Mouse (Mus musculus) kidney, postnatal 14 days (tissue): ENCODE results near the gene Zfp36l1.
A peak's percentile ranks its signal among the peaks of the same experiment; 100 is the strongest.

Experiments used
- DNase-seq: peaks from one replicate; pipeline ENCODE4 v3.0.0; 2022; ENCODE audit warnings: mixed read lengths

Gene Zfp36l1

DNA sequence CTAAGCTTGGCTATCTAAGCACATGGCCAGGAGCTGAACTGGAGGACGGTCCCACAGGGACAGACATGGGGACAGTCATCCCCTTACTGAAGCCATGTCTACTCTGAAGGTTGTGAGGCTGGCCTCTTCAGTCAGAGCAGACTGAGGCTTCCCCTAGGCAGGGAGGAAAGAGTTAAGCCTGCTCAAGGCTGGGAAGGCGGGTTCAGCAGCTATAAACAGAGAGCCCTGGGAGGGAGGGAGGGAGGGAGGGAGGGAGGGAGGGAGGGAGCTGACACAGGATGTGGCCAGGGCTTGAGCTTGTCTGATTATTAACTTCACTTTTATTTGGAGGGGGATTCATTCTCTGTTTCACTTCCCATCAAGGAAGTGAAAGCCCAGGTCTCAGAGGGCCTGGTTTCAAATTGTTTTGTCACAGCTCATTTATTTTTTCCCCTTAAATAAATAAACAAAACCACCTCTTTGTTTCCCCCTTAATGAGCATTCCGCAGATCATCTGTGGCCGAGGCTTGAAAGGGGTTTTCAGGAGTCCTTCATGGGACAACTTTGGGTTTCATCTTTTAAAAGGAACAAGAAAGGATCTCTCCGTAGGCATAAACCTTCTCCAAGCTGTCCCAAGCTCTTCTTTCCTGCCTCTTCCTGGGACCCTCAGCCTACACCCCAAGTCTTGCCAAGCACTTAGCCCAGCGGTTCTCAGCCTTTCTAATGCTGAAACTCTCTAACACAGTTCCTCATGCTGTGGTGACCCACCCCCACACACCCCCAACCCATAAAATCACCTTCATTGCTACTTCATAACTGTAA, 17.9 kb upstream of the Zfp36l1 start:
- DNase-seq: peak; percentile 65

DNA sequence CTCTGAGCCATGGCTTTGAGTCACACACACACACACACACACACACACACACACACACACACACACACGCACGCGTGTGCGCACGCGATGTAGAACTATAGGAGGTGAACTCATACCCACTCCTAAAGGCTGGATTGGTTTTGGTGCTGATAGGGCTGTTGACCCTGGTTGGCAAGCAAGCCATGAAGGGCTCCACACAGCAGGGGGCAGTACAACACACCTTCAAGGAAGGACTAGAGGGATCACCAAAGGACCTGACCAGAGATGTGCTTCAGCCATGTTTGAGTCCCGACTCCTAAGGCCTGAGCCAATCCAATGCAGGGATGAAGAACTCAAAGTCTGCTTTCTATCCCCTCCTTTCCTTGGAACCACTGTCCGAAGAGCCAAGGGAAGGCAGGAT, 16.7 kb upstream of the Zfp36l1 start:
- DNase-seq: no peak

GRCm38 (mm10) chr12:80127191-80127762, 14.5 kb upstream of the Zfp36l1 start:
- no peak for DNase-seq

GRCm38 (mm10) chr12:80125316-80125715, 12.5 kb upstream of the Zfp36l1 start:
- no peak for DNase-seq

- DNase-seq: no peak
Observed at GRCm38 (mm10) chr12:80124756-80125155, 11.9 kb upstream of the Zfp36l1 start.

- DNase-seq: no peak
Observed at GRCm38 (mm10) chr12:80124211-80124610, 11.4 kb upstream of the Zfp36l1 start.

DNA sequence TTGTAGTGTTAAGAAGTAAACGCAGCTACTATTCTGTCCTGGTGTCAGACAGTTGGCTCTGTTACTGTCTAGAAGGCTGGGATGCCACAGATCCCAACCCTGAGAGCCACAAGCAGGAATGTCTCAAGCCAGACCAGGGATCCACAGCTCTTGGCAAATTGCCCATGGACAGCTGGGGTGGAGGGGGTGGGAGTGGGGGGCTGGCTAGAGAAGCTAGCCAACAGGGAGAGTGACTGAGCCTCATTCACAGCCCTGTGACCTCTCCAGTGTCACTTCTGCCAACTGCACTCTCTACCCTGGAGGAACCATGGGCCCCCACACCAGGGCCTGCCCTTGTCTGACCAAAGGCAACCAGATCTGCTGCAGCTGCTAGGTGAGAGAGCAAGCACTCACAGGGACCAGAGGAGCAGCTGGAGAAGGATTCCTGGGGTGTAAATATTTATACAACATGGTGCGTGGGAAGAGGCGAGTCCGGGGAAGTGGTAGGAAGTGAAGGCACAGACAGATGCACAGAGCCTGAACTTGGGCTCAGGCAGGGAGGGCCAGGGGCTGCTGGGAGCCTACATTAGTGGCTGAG, 10.5 kb upstream of the Zfp36l1 start:
- DNase-seq: peak; percentile 48

DNA sequence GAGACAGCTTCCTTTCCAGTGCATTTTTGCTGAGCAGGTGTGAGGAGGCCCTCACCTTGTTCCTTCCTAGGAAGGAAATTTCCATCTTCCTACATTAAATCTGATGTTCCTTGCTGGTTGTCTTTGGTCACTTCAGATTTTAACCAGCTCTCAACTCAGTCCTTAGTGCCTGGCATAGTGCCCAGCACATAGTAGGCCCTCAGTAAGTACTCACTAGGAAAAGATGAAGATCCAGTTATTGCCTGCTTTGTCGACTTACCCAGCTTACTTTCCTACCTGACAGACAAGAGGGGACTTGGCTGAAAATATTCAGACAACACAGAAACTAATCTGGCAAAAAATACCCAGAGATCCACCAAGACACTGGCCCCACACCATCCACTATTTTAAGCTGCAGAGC, 8.6 kb upstream of the Zfp36l1 start:
- DNase-seq: no peak

- no peak for DNase-seq
Observed at GRCm38 (mm10) chr12:80118588-80118987, 5.8 kb upstream of the Zfp36l1 start.

GRCm38 (mm10) chr12:80116206-80117112, 3.6 kb upstream of the Zfp36l1 start:
- DNase-seq: no peak

- DNase-seq: no peak
Observed at GRCm38 (mm10) chr12:80115863-80116194, 3.0 kb upstream of the Zfp36l1 start.

DNA sequence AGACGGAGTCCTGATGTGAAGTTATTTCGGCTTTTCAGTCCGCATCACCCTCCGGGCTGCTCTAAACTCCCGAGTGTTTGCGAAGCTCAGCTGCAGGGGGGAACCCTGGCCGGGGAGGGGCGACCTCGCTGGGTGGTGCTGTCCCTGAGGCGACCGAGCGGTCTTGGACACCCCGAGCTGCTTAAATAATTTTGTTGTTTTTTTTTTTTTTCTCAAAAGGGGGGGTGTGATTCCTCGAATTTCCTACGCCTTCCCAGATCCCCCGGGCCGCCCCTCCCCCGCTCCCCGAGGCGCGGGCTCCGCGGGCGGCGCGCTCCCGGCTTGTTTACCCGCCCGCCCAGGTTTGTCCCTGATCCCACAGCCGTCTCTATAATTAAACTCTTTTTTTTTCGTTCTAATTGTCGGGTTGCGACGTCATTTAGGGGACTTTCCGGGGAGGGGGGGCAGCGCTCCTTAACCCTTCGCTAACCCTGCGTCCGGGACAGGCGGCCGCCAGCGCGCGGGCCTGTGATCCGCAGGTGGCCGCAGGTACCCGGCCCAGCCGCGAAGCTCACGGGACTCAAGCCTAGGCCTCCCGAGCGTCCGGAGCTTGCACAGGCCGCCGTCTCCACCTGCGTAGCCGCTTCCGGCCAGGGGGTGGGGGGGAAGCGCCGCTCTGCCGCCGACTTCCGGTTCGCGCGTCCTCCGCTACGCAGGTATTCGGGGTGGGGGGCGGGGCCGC, 2.5 kb upstream of the Zfp36l1 start:
- DNase-seq: peak; percentile 92

- DNase-seq: no peak
Observed at GRCm38 (mm10) chr12:80114892-80115141, 2.0 kb upstream of the Zfp36l1 start.

DNA sequence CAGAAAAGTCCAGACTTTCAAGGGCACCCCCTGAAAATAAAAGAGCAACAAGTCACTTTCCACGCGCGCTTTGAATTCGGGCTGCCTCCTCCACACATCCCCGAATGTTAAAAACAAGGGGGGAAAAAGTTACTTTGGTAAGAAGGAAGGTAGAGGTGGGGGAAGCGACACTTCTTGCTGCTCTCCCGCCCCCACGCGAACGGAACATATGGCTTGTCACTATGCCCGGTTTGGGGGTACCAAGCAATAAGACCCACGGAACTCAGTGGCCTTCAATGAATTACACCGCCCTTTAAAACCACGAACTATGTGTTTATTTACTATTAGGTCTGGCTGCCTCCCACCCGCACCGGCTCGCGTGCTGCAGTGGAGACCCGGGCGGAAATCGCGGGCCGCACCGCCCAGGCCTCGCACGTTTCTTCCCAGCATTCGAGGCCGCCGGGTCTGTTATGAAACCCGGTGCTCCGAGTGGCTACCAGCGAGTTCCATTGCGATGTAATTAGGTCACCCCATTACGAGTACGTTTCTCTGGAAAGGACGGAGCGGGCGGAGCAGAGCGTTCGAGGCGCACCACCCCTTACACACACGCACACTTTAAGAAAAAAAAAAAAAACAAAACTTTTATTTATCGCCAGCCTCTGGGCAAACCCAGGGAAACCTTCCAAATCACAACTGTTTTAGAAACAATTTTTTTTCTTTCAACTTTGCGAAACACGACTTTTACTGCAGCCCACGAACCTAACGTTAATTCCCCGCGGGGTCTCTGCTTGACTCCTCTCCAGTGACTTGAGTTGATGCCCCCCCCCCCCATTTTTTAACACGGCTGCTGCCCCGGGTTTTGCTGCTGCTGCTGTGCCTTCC, 1.4 kb upstream of the Zfp36l1 start:
- DNase-seq: peak; percentile 89

DNA sequence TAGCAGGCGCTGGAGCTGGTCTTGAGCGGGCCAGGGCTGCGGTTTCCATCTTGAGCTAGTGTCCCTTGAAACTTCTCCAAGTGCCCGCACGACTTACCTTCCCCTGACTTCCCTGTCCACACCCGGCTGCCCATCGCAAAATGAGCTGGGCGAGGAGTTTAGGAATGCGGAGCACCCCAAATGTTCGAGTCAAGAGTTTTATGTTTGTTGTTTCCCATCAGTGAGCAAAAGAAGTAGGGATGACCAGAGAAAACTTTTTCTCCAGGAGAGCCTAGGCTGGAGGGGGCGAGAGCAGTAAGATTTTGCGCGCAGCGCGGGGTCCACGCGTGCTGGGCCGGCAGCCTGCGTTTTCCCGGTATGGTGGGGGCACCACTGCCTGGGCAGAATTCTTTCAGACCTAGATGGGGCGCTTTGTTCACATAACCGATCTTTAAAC, 791 bp upstream of the Zfp36l1 start:
- DNase-seq: peak; percentile 78

- no peak for DNase-seq
Observed at GRCm38 (mm10) chr12:80112071-80112660, 647 bp downstream of the Zfp36l1 start.

DNA sequence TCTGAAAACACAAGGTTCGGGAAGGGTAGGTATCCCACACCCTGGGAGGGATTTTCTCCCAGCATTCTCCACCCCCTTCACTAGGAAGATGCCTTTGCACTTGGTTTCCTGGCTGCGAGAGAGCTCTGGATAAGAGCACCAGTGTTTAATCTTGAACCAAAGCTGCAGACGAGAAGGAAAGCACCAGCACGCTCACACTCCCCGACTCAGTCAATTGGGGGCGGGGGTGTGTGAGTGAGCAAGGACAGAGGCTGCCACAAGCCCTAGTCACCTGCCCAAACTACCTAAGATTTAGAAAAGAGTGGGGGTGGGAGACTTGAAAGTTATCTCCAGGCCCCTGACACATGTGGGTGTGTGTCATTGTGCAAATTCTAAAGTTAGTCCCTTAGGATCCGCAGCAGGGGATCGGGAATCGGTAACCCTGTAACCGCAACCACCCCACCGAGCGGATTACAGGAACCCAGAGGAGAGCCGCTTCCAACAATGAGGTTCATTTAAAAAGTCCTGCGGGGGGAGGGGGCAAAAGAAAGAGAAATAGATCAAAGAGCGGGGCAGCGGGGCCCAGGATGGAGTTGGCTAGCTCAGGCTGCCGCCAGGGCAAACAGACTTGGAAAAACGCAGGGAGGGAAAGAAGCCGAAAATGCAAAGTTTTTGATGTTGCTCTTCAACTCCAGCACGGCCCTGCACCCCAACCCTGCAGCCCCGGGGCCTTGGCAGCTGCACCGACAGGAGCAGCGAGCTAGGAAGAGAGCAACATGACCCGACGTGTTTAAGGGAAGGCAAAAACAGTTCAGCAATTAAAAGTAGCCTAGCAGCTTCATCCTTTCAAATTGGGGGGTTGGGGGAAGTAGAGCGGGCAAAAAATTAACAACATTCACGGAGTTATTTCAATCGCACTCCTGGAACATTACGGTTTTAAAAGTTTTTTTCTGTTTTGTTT, 1.4 kb downstream of the Zfp36l1 start:
- DNase-seq: peak; percentile 59

GRCm38 (mm10) chr12:80110546-80110870, 2.3 kb downstream of the Zfp36l1 start:
- no peak for DNase-seq

- DNase-seq: peak; percentile 59
Observed at GRCm38 (mm10) chr12:80109753-80110545, 2.9 kb downstream of the Zfp36l1 start.
